Mouse (Mus musculus) heart, postnatal 0 days (tissue): ENCODE data around the gene Taf1c. TPM values are rescaled to one million over a fixed set of nuclear protein-coding genes. Genes with fewer than 3 reads are reported as not detected.

Experiments
- ATAC-seq: fragments of 200-750 bp; cut with Nextera tagmentation; 2 replicates; pipeline ENCODE4 v1.8.0; 2017; ENCODE audit warnings: low read depth, moderate number of reproducible peaks, moderate library complexity; ENCODE audit not compliant: insufficient read depth
- DNase-seq: peaks from one replicate; pipeline ENCODE4 v3.0.0-alpha.2; 2016; ENCODE audit warnings: low spot score
- H3K27ac ChIP-seq: fragments of 300-500 bp; sonication (generic); 2 replicates; pipeline ENCODE4 v1.5.1; 2014; ENCODE audit warnings: low read depth, mild to moderate bottlenecking
- H3K27me3 ChIP-seq: fragments of 300-500 bp; sonication (generic); 2 replicates; pipeline ENCODE4 v1.6.1; 2014; ENCODE audit warnings: low read length, mixed read lengths; ENCODE audit not compliant: control insufficient read depth, insufficient read depth
- H3K36me3 ChIP-seq: fragments of 300-500 bp; sonication (generic); replicated peaks from 2 replicates; pipeline ENCODE4 v1.6.1; 2014; ENCODE audit warnings: low read length, mixed read lengths; ENCODE audit not compliant: control insufficient read depth, insufficient read depth
- H3K4me1 ChIP-seq: fragments of 300-500 bp; sonication (generic); 2 replicates; pipeline ENCODE4 v1.6.1; 2014; ENCODE audit warnings: antibody characterized with exemption; ENCODE audit not compliant: control insufficient read depth, insufficient read depth
- H3K4me2 ChIP-seq: fragments of 300-500 bp; sonication (generic); 2 replicates; pipeline ENCODE4 v1.6.1; 2014; ENCODE audit warnings: low read depth, mild to moderate bottlenecking, low read length, moderate library complexity
- H3K4me3 ChIP-seq: fragments of 300-500 bp; sonication (generic); 2 replicates; pipeline ENCODE4 v1.5.1; 2014; ENCODE audit warnings: low read depth, low read length
- H3K9ac ChIP-seq: fragments of 300-500 bp; sonication (generic); replicated peaks from 2 replicates; pipeline ENCODE4 v1.6.1; 2014; ENCODE audit warnings: low read depth, low read length, mixed read lengths
- H3K9me3 ChIP-seq: fragments of 300-500 bp; sonication (generic); replicated peaks from 2 replicates; pipeline ENCODE4 v1.6.1; 2016; ENCODE audit warnings: low read length; ENCODE audit not compliant: control insufficient read depth
- CTCF ChIP-seq: IDR thresholded peaks from 2 replicates; pipeline ENCODE4 v1.5.1; 2016; ENCODE audit warnings: antibody characterized with exemption, control low read depth, low read depth
- EP300 ChIP-seq: IDR thresholded peaks from 2 replicates; pipeline ENCODE4 v1.6.1; 2016; ENCODE audit warnings: antibody characterized with exemption, low read depth
- WGBS: fragments of 180-500 bp; shearing (Covaris S2); extraction: QIAGEN DNeasy Blood & Tissue Kit; methylation state at CpG from one replicate; pipeline ENCODE4 v1.1.7; 2014; 5-methylcytosine and 5-hydroxymethylcytosine counted together
- polyA plus RNA-seq: library from polyadenylated mRNA; unstranded; fragments of >200 nt; fragmentation: Nextera tagmentation; extraction: Ambion mirVana; gene quantifications from 2 replicates; pipeline ENCODE4 v1.2.1, GENCODE M21; 2015
- total RNA-seq: library from RNA; depleted of rRNA; stranded (reverse); fragments of >200 nt; gene quantifications from 2 replicates; pipeline ENCODE4 v1.2.3, GENCODE M21; 2014; ENCODE audit warnings: low replicate concordance

Gene Taf1c
- total and polyA plus RNA-seq, 2 experiments from 2014 or later = 3.7 to 5.3 TPM

DNA sequence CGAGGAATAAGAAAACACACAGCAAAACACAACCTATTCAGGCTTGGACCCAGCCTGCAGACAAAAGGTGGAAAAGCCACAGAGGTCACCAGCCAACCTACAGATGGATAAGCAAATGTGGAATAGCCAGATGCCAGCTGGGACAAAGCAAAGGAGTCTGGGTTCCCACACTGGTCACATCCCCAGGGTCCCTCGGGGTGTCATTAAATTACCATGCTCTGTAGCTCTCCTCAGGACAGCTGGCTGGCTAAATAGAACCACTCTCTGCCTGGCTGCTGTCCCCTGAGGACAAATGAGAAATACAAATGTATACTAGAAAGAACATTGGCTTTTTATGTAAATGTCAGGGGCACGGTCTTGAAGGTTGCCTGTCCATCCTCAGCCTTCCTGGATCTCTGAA lies 25.8 kb upstream of the Taf1c start:
- no peak overlapping the region for H3K9ac ChIP-seq
- WGBS = 72% methylated on average over 3 of the region's 3 CpGs
- H3K4me2 ChIP-seq = no peak overlapping the region
- no peak for DNase-seq
- peaks cover 33% of the 10 kb centered on the region for H3K27me3 ChIP-seq
- H3K9me3 ChIP-seq = no peaks in the 10 kb centered on the region
- no peaks in the 10 kb centered on the region for H3K36me3 ChIP-seq
- H3K27ac ChIP-seq = no peak overlapping the region
- TF ChIP-seq CTCF (no peak), EP300 (no peak)
- H3K4me1 ChIP-seq = no peaks in the 10 kb centered on the region
- ATAC-seq = no peak
- no peak overlapping the region for H3K4me3 ChIP-seq

DNA sequence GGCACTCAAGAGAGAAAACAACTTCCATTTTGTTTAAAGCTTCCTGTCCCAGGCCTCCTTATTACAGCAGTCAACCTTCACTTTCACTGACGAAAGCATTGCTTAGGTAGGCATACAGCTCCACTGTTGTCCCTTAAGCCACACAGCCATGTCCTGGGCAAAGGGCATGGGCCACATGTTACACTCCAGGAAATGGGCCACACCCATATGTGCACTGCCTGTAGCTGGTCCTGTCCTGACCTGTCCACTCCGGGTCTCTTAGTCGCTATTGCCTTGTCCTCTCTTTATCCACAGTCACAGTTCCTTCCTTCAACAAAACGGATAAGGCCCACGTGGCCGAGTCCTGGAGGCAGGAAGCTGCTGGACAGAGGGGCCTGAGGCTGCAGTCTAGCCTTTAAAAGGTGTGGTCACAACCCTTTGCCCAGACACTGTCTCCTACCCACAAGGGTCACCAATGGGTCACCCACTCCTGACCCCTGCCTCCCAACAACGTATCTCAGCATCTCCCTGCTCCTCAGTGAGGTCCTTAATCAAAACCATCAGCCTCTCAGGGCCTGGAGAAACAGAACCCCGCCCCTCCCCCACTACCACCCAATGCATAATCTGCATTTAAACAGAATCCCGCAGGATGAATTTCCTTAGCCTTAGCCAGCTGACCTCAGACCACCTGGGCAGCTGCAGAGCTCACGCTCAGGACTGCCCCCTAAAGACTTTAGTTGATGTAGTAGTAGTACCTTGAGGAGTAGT lies 22.8 kb upstream of the Taf1c start:
- H3K4me2 ChIP-seq = no peak overlapping the region
- ATAC-seq (peak; percentile 52), DNase-seq (no peak)
- TF ChIP-seq EP300 (no peak), CTCF (no peak)
- no peak overlapping the region for H3K9ac ChIP-seq
- H3K4me3 ChIP-seq = no peak overlapping the region
- no peaks in the 10 kb centered on the region for H3K9me3 ChIP-seq
- no peaks in the 10 kb centered on the region for H3K4me1 ChIP-seq
- no peaks in the 10 kb centered on the region for H3K36me3 ChIP-seq
- no peak overlapping the region for H3K27ac ChIP-seq
- peaks cover 16% of the 10 kb centered on the region; the same call in 1 of the 2 replicates for H3K27me3 ChIP-seq
- WGBS = 39% methylated on average over 10 of the region's 10 CpGs

DNA sequence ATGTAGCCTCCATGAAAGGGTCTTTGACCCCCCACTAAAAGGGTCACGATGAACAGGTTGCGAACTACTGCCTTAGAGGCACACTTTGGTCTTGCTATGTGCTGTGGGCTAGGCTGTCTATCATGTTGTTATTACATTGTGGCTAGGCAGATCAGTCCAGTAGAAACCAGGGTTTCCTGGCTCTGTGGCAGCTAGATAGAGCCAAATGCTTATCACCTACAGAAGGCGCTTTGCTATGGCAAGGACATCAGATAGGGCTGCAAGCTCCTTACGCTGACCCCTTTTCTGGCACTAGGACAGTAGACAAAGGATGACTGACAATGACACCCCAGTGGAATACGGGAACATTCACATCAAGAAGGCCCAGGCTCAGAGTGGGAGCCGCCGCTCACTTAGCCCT lies 22.2 kb upstream of the Taf1c start:
- H3K4me3 ChIP-seq = no peak overlapping the region
- DNase-seq = no peak
- no peaks in the 10 kb centered on the region for H3K4me1 ChIP-seq
- H3K4me2 ChIP-seq = no peak overlapping the region
- TF ChIP-seq CTCF (no peak), EP300 (no peak)
- H3K9me3 ChIP-seq = no peaks in the 10 kb centered on the region
- H3K27me3 ChIP-seq = peaks cover 12% of the 10 kb centered on the region; the same call in 1 of the 2 replicates
- WGBS = 82% methylated on average over 7 of the region's 7 CpGs
- no peak overlapping the region for H3K9ac ChIP-seq
- ATAC-seq = no peak
- no peaks in the 10 kb centered on the region for H3K36me3 ChIP-seq
- H3K27ac ChIP-seq = no peak overlapping the region

DNA sequence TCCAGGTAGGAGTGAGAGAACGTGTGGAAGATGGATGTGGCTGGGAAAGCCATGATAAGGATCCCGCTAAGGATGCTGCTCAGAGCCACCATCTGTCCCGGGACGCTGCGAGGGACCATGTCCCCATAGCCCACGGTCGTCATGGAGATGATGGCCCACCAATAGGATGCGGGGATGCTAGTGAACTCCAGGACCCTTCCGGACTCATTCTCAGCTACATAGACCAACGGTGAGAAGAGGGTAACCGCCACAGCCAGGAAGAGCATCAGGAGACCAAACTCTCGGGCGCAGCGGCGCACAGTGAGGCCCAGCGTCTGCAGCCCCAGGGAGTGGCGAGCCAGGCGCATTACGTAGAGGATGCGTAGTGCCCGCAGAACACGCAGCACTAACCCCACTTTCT lies 20.8 kb upstream of the Taf1c start:
- Histone ChIP-seq H3K4me1 (peaks cover 5% of the 10 kb centered on the region; the same call in 1 of the 2 replicates), H3K9ac (no peak overlapping the region), H3K9me3 (no peaks in the 10 kb centered on the region), H3K27me3 (0 out of 2 replicates have a peak, but pooled peaks cover 6% of the 10 kb centered on the region), H3K27ac (no peak overlapping the region), H3K36me3 (no peaks in the 10 kb centered on the region), H3K4me2 (no peak overlapping the region), H3K4me3 (no peak overlapping the region)
- DNase-seq (no peak), ATAC-seq (no peak)
- TF ChIP-seq EP300 = no peak
- whole genome bisulfite sequencing = 76% methylated on average over 22 of the region's 22 CpGs

DNA sequence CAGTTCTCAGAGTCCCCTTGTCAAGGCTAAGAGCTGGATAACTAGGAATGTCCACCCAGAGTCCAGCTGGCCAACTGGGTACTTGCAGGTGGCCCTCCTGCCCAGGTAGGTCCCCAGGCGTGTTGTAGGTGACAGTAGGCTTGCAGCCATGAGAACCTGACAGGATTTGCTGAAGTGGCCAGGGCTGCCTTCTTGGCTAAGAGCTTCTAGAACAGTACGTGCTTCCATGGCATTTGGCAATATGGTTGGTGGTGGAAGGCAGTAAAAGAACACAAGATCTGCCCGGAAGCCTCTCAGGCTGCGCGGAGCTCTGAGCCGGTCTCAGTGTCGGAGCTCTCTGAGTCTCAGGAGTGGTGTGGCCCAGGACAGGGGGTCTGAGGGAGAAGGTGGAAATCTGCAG lies 19.9 kb upstream of the Taf1c start:
- no peak overlapping the region for H3K27ac ChIP-seq
- no peak overlapping the region for H3K4me2 ChIP-seq
- WGBS = 85% methylated on average over 7 of the region's 7 CpGs
- ATAC-seq (no peak), DNase-seq (no peak)
- no peaks in the 10 kb centered on the region for H3K9me3 ChIP-seq
- 0 out of 2 replicates have a peak, but pooled peaks cover 6% of the 10 kb centered on the region for H3K27me3 ChIP-seq
- H3K4me3 ChIP-seq = no peak overlapping the region
- TF ChIP-seq CTCF (no peak), EP300 (no peak)
- peaks cover 6% of the 10 kb centered on the region; the same call in 1 of the 2 replicates for H3K4me1 ChIP-seq
- no peaks in the 10 kb centered on the region for H3K36me3 ChIP-seq
- H3K9ac ChIP-seq = no peak overlapping the region

DNA sequence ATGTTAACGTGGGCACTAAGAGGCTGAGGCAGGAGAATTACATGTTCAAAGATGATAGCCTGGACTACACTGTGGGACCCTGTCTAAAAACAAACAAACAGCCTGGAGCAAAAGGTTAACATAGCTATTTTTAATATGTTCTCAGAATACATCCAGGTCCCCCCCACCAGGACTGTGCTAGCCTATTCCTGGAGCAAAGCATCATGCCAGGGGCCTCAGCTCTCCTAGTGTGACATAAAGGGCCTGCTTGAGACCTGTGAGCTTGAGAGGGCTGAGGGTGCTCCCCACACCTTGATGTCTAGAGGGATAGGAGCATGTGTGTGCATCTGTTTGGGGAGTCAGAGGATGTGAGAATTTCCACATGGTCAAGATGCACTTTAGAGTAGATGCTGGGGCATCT lies 18.7 kb upstream of the Taf1c start:
- Histone ChIP-seq H3K27me3 (0 out of 2 replicates have a peak, but pooled peaks cover 6% of the 10 kb centered on the region), H3K27ac (no peak overlapping the region), H3K36me3 (no peaks in the 10 kb centered on the region), H3K4me1 (peaks cover 6% of the 10 kb centered on the region; the same call in 1 of the 2 replicates), H3K9me3 (no peaks in the 10 kb centered on the region), H3K4me2 (no peak overlapping the region), H3K9ac (no peak overlapping the region), H3K4me3 (no peak overlapping the region)
- TF ChIP-seq CTCF = no peak
- no peak for TF ChIP-seq EP300
- ATAC-seq = no peak
- no peak for DNase-seq
- 80% methylated on average over 1 of the region's 1 CpGs for WGBS
